Mouse (Mus musculus): ENCODE measurements around the gene Cntnap2. TPM values are rescaled to one million over a fixed set of nuclear protein-coding genes. Genes with fewer than 3 reads are reported as not detected.
A peak's percentile ranks its signal among the peaks of the same experiment; 100 is the strongest.

The Cntnap2 gene
- total and polyA plus RNA-seq, 3 experiments: 0.30 to 0.79 (median 0.44) TPM

DNA sequence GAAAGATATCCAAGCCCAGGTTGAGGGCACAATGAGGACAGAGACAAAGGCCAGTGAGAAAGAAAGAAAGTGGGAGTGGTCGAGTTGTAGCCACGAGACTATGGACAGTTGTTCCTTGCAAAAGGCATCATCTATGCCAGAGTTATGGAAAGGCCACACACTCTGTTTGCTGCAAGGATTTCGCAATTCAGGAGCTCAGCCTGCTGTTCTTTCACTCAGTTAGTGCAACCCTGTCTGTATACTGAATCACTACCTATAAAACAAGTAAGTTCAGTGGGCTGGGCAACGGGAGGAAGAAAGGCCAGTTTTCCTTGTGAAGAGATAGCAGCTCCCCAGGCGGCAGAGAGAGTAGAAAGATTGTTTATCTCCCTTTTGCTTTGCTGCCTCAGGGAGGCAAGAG is 1801.9 kb downstream of the Cntnap2 start:
- no peaks in the 10 kb centered on the region for H3K27me3 ChIP-seq (replicated peaks)
- in situ Hi-C loops (cut with MboI; ENCODE audit: low pct_ligation_motif_present, low pct_unique_long_range_greater_than_20kb, low sequenced_read_pairs) (no loop called here), dilution Hi-C loops (cut with MboI; ENCODE audit: extremely low pct_ligation_motif_present, extremely low pct_unique_long_range_greater_than_20kb, low sequenced_read_pairs) (no loop called here)
- no peak overlapping the region for H3K4me3 ChIP-seq (replicated peaks in 1 of 3; ENCODE audit: low read depth in 2 of 3, low read length in 2 of 3, poor library complexity in 1 of 3)
- H3K27ac ChIP-seq (ENCODE audit: insufficient read depth, low read depth): no peak overlapping the region
- H3K36me3 ChIP-seq (replicated peaks in 1 of 2; ENCODE audit: control insufficient read depth in 1 of 2, insufficient read depth in 1 of 2, low read length in 1 of 2): no peaks in the 10 kb centered on the region
- H3K9ac ChIP-seq (ENCODE audit: insufficient read depth, low read depth): no peak overlapping the region
- TF ChIP-seq ZMIZ1 (IDR thresholded peaks at IDR 0.05; ENCODE audit: low read depth, low read length) (no peak), POLR2A (IDR thresholded peaks at IDR 0.05; ENCODE audit: low read depth, low read length) (no peak), NELFE (IDR thresholded peaks at IDR 0.05; ENCODE audit: low read depth, low read length) (no peak), PAX5 (IDR thresholded peaks at IDR 0.05; ENCODE audit: low read length) (no peak), UBTF (IDR thresholded peaks at IDR 0.05; ENCODE audit: low read depth, low read length) (no peak), ETS1 (conservative IDR thresholded peaks at IDR 0.05; ENCODE audit: low read depth, low read length) (no peak), JUN (IDR thresholded peaks at IDR 0.05; ENCODE audit: insufficient read depth, low read depth, low read length) (no peak), CHD2 (IDR thresholded peaks at IDR 0.05; ENCODE audit: low read length) (no peak), GABPA (IDR thresholded peaks at IDR 0.05; ENCODE audit: insufficient replicate concordance, low read depth, low read length) (no peak), SMC3 (IDR thresholded peaks at IDR 0.05; ENCODE audit: low read depth, low read length) (no peak), JUND (conservative IDR thresholded peaks at IDR 0.05; ENCODE audit: low read depth, low read length) (no peak), USF1 (IDR thresholded peaks at IDR 0.05; ENCODE audit: low read depth, low read length) (no peak)
- no peaks in the 10 kb centered on the region for H3K4me1 ChIP-seq (ENCODE audit: control insufficient read depth in 1 of 2, insufficient read depth in 2 of 2)
- H3K79me2 ChIP-seq (replicated peaks; ENCODE audit: control insufficient read depth, extremely low read depth, insufficient read depth, poor library complexity, severe bottlenecking): no peaks in the 10 kb centered on the region
- H3K9me3 ChIP-seq (replicated peaks; ENCODE audit: low read length): no peaks in the 10 kb centered on the region
- H3K4me2 ChIP-seq (ENCODE audit: insufficient read depth, low read depth, poor library complexity, severe bottlenecking): no peak overlapping the region
- no peak for DNase-seq (ENCODE audit: extremely low read depth)

DNA sequence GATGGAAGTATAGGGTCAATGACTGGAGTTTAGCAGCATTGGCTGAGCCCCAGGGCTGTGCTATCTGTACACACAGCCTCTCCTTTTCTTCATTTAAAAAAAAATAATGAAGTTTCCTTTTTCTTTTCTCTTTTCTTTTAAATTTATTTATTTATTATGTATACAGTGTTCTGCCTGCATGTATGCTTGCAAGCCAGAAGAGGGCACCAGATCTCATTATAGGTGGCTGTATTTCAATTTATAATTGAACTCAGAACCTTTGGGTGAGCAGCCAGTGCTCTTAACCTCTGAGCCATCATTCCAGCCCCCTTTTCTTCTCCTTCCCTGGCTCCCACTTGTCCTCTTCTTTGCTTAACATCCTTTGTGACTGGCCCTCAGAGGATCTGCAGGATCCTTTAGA is 1807.2 kb downstream of the Cntnap2 start:
- Histone ChIP-seq H3K9ac (ENCODE audit: insufficient read depth, low read depth) (no peak overlapping the region), H3K79me2 (replicated peaks; ENCODE audit: control insufficient read depth, extremely low read depth, insufficient read depth, poor library complexity, severe bottlenecking) (no peaks in the 10 kb centered on the region), H3K27me3 (replicated peaks) (no peaks in the 10 kb centered on the region), H3K4me1 (ENCODE audit: control insufficient read depth in 1 of 2, insufficient read depth in 2 of 2) (no peaks in the 10 kb centered on the region), H3K36me3 (replicated peaks in 1 of 2; ENCODE audit: control insufficient read depth in 1 of 2, insufficient read depth in 1 of 2, low read length in 1 of 2) (no peaks in the 10 kb centered on the region), H3K9me3 (replicated peaks; ENCODE audit: low read length) (no peaks in the 10 kb centered on the region), H3K4me2 (ENCODE audit: insufficient read depth, low read depth, poor library complexity, severe bottlenecking) (no peak overlapping the region), H3K27ac (ENCODE audit: insufficient read depth, low read depth) (no peak overlapping the region), H3K4me3 (replicated peaks in 1 of 3; ENCODE audit: low read depth in 2 of 3, low read length in 2 of 3, poor library complexity in 1 of 3) (no peak overlapping the region)
- peak; percentile 5 for DNase-seq (ENCODE audit: extremely low read depth)
- in situ Hi-C loops (cut with MboI; ENCODE audit: low pct_ligation_motif_present, low pct_unique_long_range_greater_than_20kb, low sequenced_read_pairs) (no loop called here), dilution Hi-C loops (cut with MboI; ENCODE audit: extremely low pct_ligation_motif_present, extremely low pct_unique_long_range_greater_than_20kb, low sequenced_read_pairs) (no loop called here)
- TF ChIP-seq ZMIZ1 (IDR thresholded peaks at IDR 0.05; ENCODE audit: low read depth, low read length) (no peak), RAD21 (IDR thresholded peaks at IDR 0.05; ENCODE audit: low read depth, low read length) (peak; percentile 35), SMC3 (IDR thresholded peaks at IDR 0.05; ENCODE audit: low read depth, low read length) (peak; percentile 50), CTCF (conservative IDR thresholded peaks at IDR 0.05 in 1 of 2, IDR thresholded peaks at IDR 0.05 in 1 of 2; ENCODE audit: low read depth in 2 of 2, low read length in 2 of 2) (peak; percentile 17 to 53; a peak in 2 of 4 replicates), JUN (IDR thresholded peaks at IDR 0.05; ENCODE audit: insufficient read depth, low read depth, low read length) (no peak), HCFC1 (IDR thresholded peaks at IDR 0.05; ENCODE audit: low read depth, low read length) (no peak)

DNA sequence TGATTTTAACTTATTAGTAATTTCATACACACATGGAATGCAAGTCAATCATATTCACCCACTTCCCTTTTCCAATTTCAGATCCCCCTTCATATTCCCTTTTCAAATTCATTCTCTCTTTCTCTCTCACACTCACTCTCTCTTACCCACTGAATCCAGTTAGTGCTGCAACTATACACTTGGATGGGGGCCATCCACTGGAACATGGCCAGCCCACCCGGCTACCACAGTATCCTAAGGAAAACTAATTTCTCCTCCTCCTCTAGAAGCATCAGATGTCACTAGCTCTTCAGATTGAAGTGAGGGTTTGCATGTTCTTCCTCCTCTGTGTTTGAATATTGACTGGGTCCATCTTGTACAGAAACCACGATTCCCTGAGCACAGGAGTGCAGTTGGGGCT is 1827.1 kb downstream of the Cntnap2 start:
- TF ChIP-seq CTCF (conservative IDR thresholded peaks at IDR 0.05 in 1 of 2, IDR thresholded peaks at IDR 0.05 in 1 of 2; ENCODE audit: low read depth in 2 of 2, low read length in 2 of 2) (no peak), MXI1 (IDR thresholded peaks at IDR 0.05; ENCODE audit: low read depth, low read length) (no peak), ELF1 (IDR thresholded peaks at IDR 0.05; ENCODE audit: low read depth, low read length) (no peak), CHD2 (IDR thresholded peaks at IDR 0.05; ENCODE audit: low read length) (no peak), RAD21 (IDR thresholded peaks at IDR 0.05; ENCODE audit: low read depth, low read length) (no peak), MAFK (IDR thresholded peaks at IDR 0.05; ENCODE audit: insufficient replicate concordance, low read length) (no peak), TCF12 (IDR thresholded peaks at IDR 0.05; ENCODE audit: low read depth, low read length) (no peak), HCFC1 (IDR thresholded peaks at IDR 0.05; ENCODE audit: low read depth, low read length) (no peak), ZMIZ1 (IDR thresholded peaks at IDR 0.05; ENCODE audit: low read depth, low read length) (no peak)
- no peaks in the 10 kb centered on the region for H3K27me3 ChIP-seq (replicated peaks)
- H3K36me3 ChIP-seq (replicated peaks in 1 of 2; ENCODE audit: control insufficient read depth in 1 of 2, insufficient read depth in 1 of 2, low read length in 1 of 2): no peaks in the 10 kb centered on the region
- no peak overlapping the region for H3K4me3 ChIP-seq (replicated peaks in 1 of 3; ENCODE audit: low read depth in 2 of 3, low read length in 2 of 3, poor library complexity in 1 of 3)
- DNase-seq (ENCODE audit: extremely low read depth): no peak
- H3K4me2 ChIP-seq (ENCODE audit: insufficient read depth, low read depth, poor library complexity, severe bottlenecking): no peak overlapping the region
- H3K79me2 ChIP-seq (replicated peaks; ENCODE audit: control insufficient read depth, extremely low read depth, insufficient read depth, poor library complexity, severe bottlenecking): no peaks in the 10 kb centered on the region
- H3K4me1 ChIP-seq (ENCODE audit: control insufficient read depth in 1 of 2, insufficient read depth in 2 of 2): no peaks in the 10 kb centered on the region
- no peak overlapping the region for H3K9ac ChIP-seq (ENCODE audit: insufficient read depth, low read depth)
- in situ Hi-C loops (cut with MboI; ENCODE audit: low pct_ligation_motif_present, low pct_unique_long_range_greater_than_20kb, low sequenced_read_pairs) (no loop called here), dilution Hi-C loops (cut with MboI; ENCODE audit: extremely low pct_ligation_motif_present, extremely low pct_unique_long_range_greater_than_20kb, low sequenced_read_pairs) (no loop called here)
- H3K9me3 ChIP-seq (replicated peaks; ENCODE audit: low read length): no peaks in the 10 kb centered on the region
- no peak overlapping the region for H3K27ac ChIP-seq (ENCODE audit: insufficient read depth, low read depth)
